Mouse (Mus musculus) ES-E14 (cell line): ENCODE results near the gene Klf12. TPM values are rescaled to one million over a fixed set of nuclear protein-coding genes. Genes with fewer than 3 reads are reported as not detected.

ENCODE experiments used
- DNase-seq: peaks from one replicate; pipeline ENCODE4 v3.0.0-alpha.2; 2013; ENCODE audit warnings: low read depth, low spot score
- H3K27ac ChIP-seq: 2 replicates; pipeline ENCODE4 v1.5.1; 2012; ENCODE audit warnings: low read depth, mild to moderate bottlenecking, low read length, moderate library complexity, mixed read lengths; ENCODE audit not compliant: poor library complexity, insufficient read depth, severe bottlenecking
- H3K36me3 ChIP-seq: 2 replicates; pipeline ENCODE4 v1.6.1; 2012; ENCODE audit warnings: mild to moderate bottlenecking, low read length, moderate library complexity, mixed read lengths; ENCODE audit not compliant: control insufficient read depth, poor library complexity, insufficient read depth, severe bottlenecking
- H3K4me1 ChIP-seq, 2 experiments: fragments of 150-350 bp in 1 of 2; sonication (generic) in 1 of 2; 2 replicates each; pipeline ENCODE4 v1.6.1; 2012; ENCODE audit warnings: low read length in 2 of 2, mild to moderate bottlenecking in 1 of 2, mixed read lengths in 1 of 2; ENCODE audit not compliant: control insufficient read depth in 2 of 2, insufficient read depth in 2 of 2, poor library complexity in 1 of 2
- H3K4me3 ChIP-seq, 2 experiments: fragments of 150-350 bp in 1 of 2; sonication (generic) in 1 of 2; 2 replicates each; pipeline ENCODE4 v1.5.1; 2012; ENCODE audit warnings: low read length in 2 of 2, low read depth in 1 of 2, mild to moderate bottlenecking in 1 of 2, mixed read lengths in 1 of 2; ENCODE audit not compliant: insufficient read depth in 1 of 2, poor library complexity in 1 of 2, severe bottlenecking in 1 of 2
- H3K9ac ChIP-seq: 2 replicates; pipeline ENCODE4 v1.6.1; 2012; ENCODE audit warnings: low read depth, mild to moderate bottlenecking, low read length, mixed read lengths; ENCODE audit not compliant: poor library complexity, insufficient read depth, severe bottlenecking
- H3K9me3 ChIP-seq: fragments of 150-350 bp; sonication (generic); 2 replicates; pipeline ENCODE4 v1.6.1; 2012; ENCODE audit warnings: low read depth, mild to moderate bottlenecking, low read length; ENCODE audit not compliant: control insufficient read depth, insufficient read depth
- CHD2 ChIP-seq: IDR thresholded peaks from 2 replicates; pipeline ENCODE4 v1.6.1; 2014; ENCODE audit warnings: mild to moderate bottlenecking, low read depth, low read length, inconsistent platforms
- HCFC1 ChIP-seq: IDR thresholded peaks from 2 replicates; pipeline ENCODE4 v1.6.1; 2012; ENCODE audit warnings: low read length, inconsistent platforms, borderline replicate concordance; ENCODE audit not compliant: insufficient read depth
- MAFK ChIP-seq: IDR thresholded peaks from 2 replicates; pipeline ENCODE4 v1.6.1; 2014; ENCODE audit warnings: mild to moderate bottlenecking, low read depth, low read length, inconsistent platforms; ENCODE audit not compliant: insufficient read depth
- ZC3H11A ChIP-seq: IDR thresholded peaks from 2 replicates; pipeline ENCODE4 v1.6.1; 2012; ENCODE audit warnings: low read depth, mild to moderate bottlenecking, inconsistent platforms, low read length, borderline replicate concordance
- ZNF384 ChIP-seq: IDR thresholded peaks from 2 replicates; pipeline ENCODE4 v1.6.1; 2012; ENCODE audit warnings: low read depth, low read length, inconsistent platforms
- in situ Hi-C, 2 experiments: fragments of 600-800 bp; cut with MboI; formaldehyde crosslinking; loops; one replicate each; pipeline ENCODE4 v1.15.1; 2025; ENCODE audit warnings: low sequenced_read_pairs in 2 of 2, inconsistent platforms in 1 of 2; ENCODE audit not compliant: unreplicated experiment in 2 of 2
- total RNA-seq: library from RNA; depleted of rRNA; stranded (reverse); fragments of 300-350 nt; gene quantifications from 2 replicates; pipeline ENCODE4 v1.2.3, GENCODE M21; 2012

The Klf12 gene
- total RNA-seq, 1 experiment: 8.7 TPM

GRCm38 (mm10) chr14:99983510-99983909 lies 301.0 kb downstream of the Klf12 start:
- no peaks in the 10 kb centered on the region for H3K4me1 ChIP-seq
- no peak overlapping the region for H3K4me3 ChIP-seq
- no peak overlapping the region for H3K9ac ChIP-seq
- H3K27ac ChIP-seq: no peak overlapping the region
- H3K36me3 ChIP-seq: 0 out of 2 replicates have a peak, but pooled peaks cover 3% of the 10 kb centered on the region
- in situ Hi-C loops: no loop called here
- TF ChIP-seq MAFK (no peak), ZNF384 (no peak), ZC3H11A (no peak), HCFC1 (no peak), CHD2 (no peak)
- DNase-seq: no peak
- H3K9me3 ChIP-seq: no peaks in the 10 kb centered on the region

GRCm38 (mm10) chr14:99981209-99981608 lies 303.3 kb downstream of the Klf12 start:
- H3K9me3 ChIP-seq: no peaks in the 10 kb centered on the region
- in situ Hi-C loops: no loop called here
- no peak overlapping the region for H3K4me3 ChIP-seq
- TF ChIP-seq HCFC1: no peak
- TF ChIP-seq CHD2: no peak
- TF ChIP-seq MAFK: no peak
- no peak for TF ChIP-seq ZNF384
- no peak for TF ChIP-seq ZC3H11A
- DNase-seq: no peak
- H3K27ac ChIP-seq: no peak overlapping the region
- no peak overlapping the region for H3K9ac ChIP-seq
- no peaks in the 10 kb centered on the region for H3K4me1 ChIP-seq
- no peaks in the 10 kb centered on the region for H3K36me3 ChIP-seq

- Histone ChIP-seq H3K4me1 (no peaks in the 10 kb centered on the region), H3K36me3 (no peaks in the 10 kb centered on the region), H3K27ac (no peak overlapping the region), H3K9ac (no peak overlapping the region), H3K9me3 (no peaks in the 10 kb centered on the region), H3K4me3 (no peak overlapping the region)
- in situ Hi-C loops: no loop called here
- DNase-seq: no peak
- TF ChIP-seq ZNF384 (no peak), HCFC1 (no peak), MAFK (no peak), ZC3H11A (no peak), CHD2 (no peak)
These were observed 316.6 kb downstream of the Klf12 start for GRCm38 (mm10) chr14:99967920-99968319.

- in situ Hi-C loops: no loop called here
- H3K27ac ChIP-seq: no peak overlapping the region
- H3K4me1 ChIP-seq: no peaks in the 10 kb centered on the region
- no peaks in the 10 kb centered on the region for H3K9me3 ChIP-seq
- no peak for DNase-seq
- H3K36me3 ChIP-seq: no peaks in the 10 kb centered on the region
- H3K4me3 ChIP-seq: no peak overlapping the region
- H3K9ac ChIP-seq: no peak overlapping the region
- no peak for TF ChIP-seq ZC3H11A
- no peak for TF ChIP-seq CHD2
- TF ChIP-seq MAFK: no peak
- no peak for TF ChIP-seq HCFC1
- no peak for TF ChIP-seq ZNF384
These were observed 323.8 kb downstream of the Klf12 start for GRCm38 (mm10) chr14:99960500-99961229.
